Mouse (Mus musculus) bone marrow, adult 2 months (tissue): ENCODE measurements around the gene Nbeal1. TPM values are rescaled to one million over a fixed set of nuclear protein-coding genes. Genes with fewer than 3 reads are reported as not detected.

ENCODE experiments used
- H3K27ac ChIP-seq: fragments of 200-500 bp; 2 replicates; pipeline ENCODE4 v1.5.1; 2012; ENCODE audit warnings: low read depth, mild to moderate bottlenecking, control low read depth, inconsistent platforms, low read length; ENCODE audit not compliant: control insufficient read depth, poor library complexity, insufficient read depth
- H3K4me1 ChIP-seq: fragments of 200-500 bp; 2 replicates; pipeline ENCODE4 v1.6.1; 2011; ENCODE audit warnings: low read length; ENCODE audit not compliant: control insufficient read depth, insufficient read depth
- H3K4me3 ChIP-seq: fragments of 200-500 bp; replicated peaks from 2 replicates; pipeline ENCODE3; 2011; ENCODE audit warnings: mild to moderate bottlenecking, low read depth, low read length, control low read depth; ENCODE audit not compliant: control insufficient read depth
- CTCF ChIP-seq: fragments of 200-500 bp; IDR thresholded peaks from 2 replicates; pipeline ENCODE4 v1.5.1; 2011; ENCODE audit warnings: low read length, control low read depth; ENCODE audit not compliant: control insufficient read depth, insufficient read depth
- POLR2A ChIP-seq: fragments of 200-500 bp; IDR thresholded peaks from 2 replicates; pipeline ENCODE4 v1.6.1; 2011; ENCODE audit warnings: low read depth, mild to moderate bottlenecking, control low read depth, low read length, borderline replicate concordance; ENCODE audit not compliant: control insufficient read depth
- WGBS: fragments of 180-500 bp; shearing (Covaris S2); methylation state at CpG from one replicate; pipeline ENCODE4 v1.1.7; 2018; 5-methylcytosine and 5-hydroxymethylcytosine counted together
- polyA plus RNA-seq: library from polyadenylated mRNA; stranded (reverse); fragments of >200 nt; gene quantifications from 2 replicates; pipeline ENCODE4 v1.2.4, GENCODE M21; 2011; ENCODE audit warnings: low replicate concordance; ENCODE audit not compliant: missing spikeins, insufficient read depth, insufficient read length

Gene Nbeal1
- polyA plus RNA-seq, 1 experiment: 5.9 TPM

- 78% methylated on average over 3 of the region's 3 CpGs for WGBS
Observed at GRCm38 (mm10) chr1:60268113-60268512, 87.7 kb downstream of the Nbeal1 start.

GRCm38 (mm10) chr1:60269314-60269713, 88.9 kb downstream of the Nbeal1 start:
- Histone ChIP-seq H3K27ac (no peak overlapping the region), H3K4me3 (no peak overlapping the region), H3K4me1 (no peaks in the 10 kb centered on the region)
- TF ChIP-seq CTCF (no peak), POLR2A (no peak)

More at GRCm38 (mm10) chr1:60268113-60268512, 87.7 kb downstream of the Nbeal1 start:
- Histone ChIP-seq H3K4me1 (no peaks in the 10 kb centered on the region), H3K27ac (no peak overlapping the region), H3K4me3 (no peak overlapping the region)
- TF ChIP-seq POLR2A (no peak), CTCF (no peak)

- TF ChIP-seq POLR2A: no peak
- no peak for TF ChIP-seq CTCF
- WGBS: 63% methylated on average over 2 of the region's 2 CpGs
- no peak overlapping the region for H3K4me3 ChIP-seq
Observed at GRCm38 (mm10) chr1:60272471-60272870, 92.1 kb downstream of the Nbeal1 start.

GRCm38 (mm10) chr1:60293921-60294320, 113.5 kb downstream of the Nbeal1 start:
- WGBS: 64% methylated on average over 1 of the region's 1 CpGs
- no peak for TF ChIP-seq POLR2A
- TF ChIP-seq CTCF: no peak
- no peak overlapping the region for H3K27ac ChIP-seq
- no peak overlapping the region for H3K4me3 ChIP-seq
- H3K4me1 ChIP-seq: no peaks in the 10 kb centered on the region

More at GRCm38 (mm10) chr1:60272471-60272870, 92.1 kb downstream of the Nbeal1 start:
- Histone ChIP-seq H3K4me1 (no peaks in the 10 kb centered on the region), H3K27ac (no peak overlapping the region)

GRCm38 (mm10) chr1:60342808-60343629, 162.6 kb downstream of the Nbeal1 start, which contains the start of gene Cyp20a1:
TSS of gene Cyp20a1 (plus strand) at chr1:60343323.
- H3K4me3 ChIP-seq: peak within 1 kb of the TSS; percentile 79
- TF ChIP-seq CTCF (no peak), POLR2A (peak; percentile 76; the same call in 1 of the 2 replicates)
- no peaks in the 10 kb centered on the region for H3K4me1 ChIP-seq
- peak within 1 kb of the TSS; percentile 77 for H3K27ac ChIP-seq
- 2% methylated on average over 60 of the region's 60 CpGs for WGBS

- no peaks in the 10 kb centered on the region for H3K4me1 ChIP-seq
- 17% methylated on average over 14 of the region's 14 CpGs for whole genome bisulfite sequencing
- peak overlapping the region; percentile 77 for H3K27ac ChIP-seq
- TF ChIP-seq POLR2A (no peak), CTCF (no peak)
- peak overlapping the region; percentile 79 for H3K4me3 ChIP-seq
Observed at GRCm38 (mm10) chr1:60343630-60344455, 163.4 kb downstream of the Nbeal1 start.

- no peaks in the 10 kb centered on the region for H3K4me1 ChIP-seq
- WGBS: 78% methylated on average over 6 of the region's 6 CpGs
- H3K4me3 ChIP-seq: no peak overlapping the region
- H3K27ac ChIP-seq: no peak overlapping the region
- no peak for TF ChIP-seq POLR2A
- TF ChIP-seq CTCF: no peak
Observed at GRCm38 (mm10) chr1:60344670-60345069, 164.3 kb downstream of the Nbeal1 start.

- Histone ChIP-seq H3K4me1 (no peaks in the 10 kb centered on the region), H3K4me3 (no peak overlapping the region), H3K27ac (no peak overlapping the region)
- TF ChIP-seq CTCF: no peak
- TF ChIP-seq POLR2A: no peak
- 57% methylated on average over 2 of the region's 2 CpGs for WGBS
Observed at GRCm38 (mm10) chr1:60345712-60346111, 165.3 kb downstream of the Nbeal1 start.
